ENCODE assay signal across 27 mouse cellular contexts in genomic region chr13:55314891-55315412, GRCm38 (mm10). TPM values are rescaled to one million over a fixed set of nuclear protein-coding genes. Genes with fewer than 3 reads are reported as not detected.
DNase-seq lines count a peak whose midpoint lies in the region; ATAC-seq and TF ChIP-seq lines count a peak whose summit lies in the region.
"Had no signal": no experiment of that assay in that cellular context is flagged by ENCODE, and none has a peak within 500 bp of the region (broad histone marks: within the 10 kb centered on the region; RNA-seq: fewer than 3 reads in every experiment).

No protein-coding gene starts in this region.

- WGBS in liver, adult 2 months: 66% methylated on average over 2 of the region's 2 CpGs
- WGBS in liver, embryonic 11.5 days: 74% methylated on average over 2 of the region's 2 CpGs
- 81% methylated on average over 2 of the region's 2 CpGs for WGBS in intestine, embryonic 15.5 days

- H3K79me2 ChIP-seq in liver, adult 2 months (ENCODE audit: control insufficient read depth, insufficient read depth, low read length): no peaks in the 10 kb centered on the region
- peaks cover 2% of the 10 kb centered on the region for H3K79me2 ChIP-seq in myocyte (ENCODE audit: control insufficient read depth, insufficient read depth)

- no peak for TF ChIP-seq POLR2A in liver, adult 2 months (IDR thresholded peaks at IDR 0.05; ENCODE audit: extremely low read depth, insufficient read depth, low read length)
- TF ChIP-seq POLR2A in myocyte (IDR thresholded peaks at IDR 0.05; ENCODE audit: insufficient read length, low read depth): no peak

- H3K27ac ChIP-seq in liver, adult 2 months (replicated peaks; ENCODE audit: insufficient read depth, low read depth, low read length): no peak overlapping the region
- H3K27ac ChIP-seq in liver, embryonic 11.5 days (ENCODE audit: low read depth, low read length): no peak overlapping the region
- H3K27ac ChIP-seq in intestine, embryonic 15.5 days: peak overlapping the region; percentile 29; the same call in 1 of the 2 replicates
- H3K27ac ChIP-seq: embryonic facial prominence, embryonic 12.5 days; embryonic facial prominence, embryonic 15.5 days; heart, adult 2 months; heart, embryonic 10.5 days; heart, embryonic 13.5 days; hindbrain, embryonic 14.5 days; hindbrain, postnatal 0 days had no signal

- no peak for TF ChIP-seq CTCF in liver, adult 2 months (IDR thresholded peaks at IDR 0.05; ENCODE audit: low read depth, low read length)

- no peaks in the 10 kb centered on the region for H3K4me1 ChIP-seq in liver, adult 2 months (ENCODE audit: control insufficient read depth, insufficient read depth, low read length)
- H3K4me1 ChIP-seq in liver, embryonic 11.5 days (replicated peaks; ENCODE audit: control insufficient read depth, insufficient read depth, low read length): no peaks in the 10 kb centered on the region; the same call in 1 of the 2 replicates
- 0 out of 2 replicates have a peak, but pooled peaks cover 2% of the 10 kb centered on the region for H3K4me1 ChIP-seq in intestine, embryonic 15.5 days (replicated peaks)
- H3K4me1 ChIP-seq: embryonic facial prominence, embryonic 12.5 days had no signal

- ATAC-seq in liver, embryonic 11.5 days (replicated peaks; ENCODE audit: low FRiP score): no peak
- ATAC-seq in intestine, embryonic 15.5 days: peak; percentile 72
- ATAC-seq: forebrain, embryonic 14.5 days; forebrain, postnatal 0 days; hindbrain, postnatal 0 days; Patski had no signal

- peaks cover 41% of the 10 kb centered on the region for H3K36me3 ChIP-seq in liver, adult 2 months (ENCODE audit: control insufficient read depth, insufficient read depth, low read length)
- peaks cover 45% of the 10 kb centered on the region for H3K36me3 ChIP-seq in liver, embryonic 11.5 days (ENCODE audit: control insufficient read depth, insufficient read depth, low read length)
- peaks cover 37% of the 10 kb centered on the region for H3K36me3 ChIP-seq in intestine, embryonic 15.5 days
- H3K36me3 ChIP-seq in myocyte (ENCODE audit: control insufficient read depth, insufficient read depth): peaks cover 50% of the 10 kb centered on the region

- H3K27me3 ChIP-seq in liver, adult 2 months (ENCODE audit: control insufficient read depth, insufficient read depth, low read length): no peaks in the 10 kb centered on the region
- no peaks in the 10 kb centered on the region for H3K27me3 ChIP-seq in liver, embryonic 11.5 days (replicated peaks; ENCODE audit: control insufficient read depth, insufficient read depth, low read length)
- H3K27me3 ChIP-seq in intestine, embryonic 15.5 days (replicated peaks): no peaks in the 10 kb centered on the region
- H3K27me3 ChIP-seq in myocyte (ENCODE audit: control insufficient read depth, insufficient read depth, insufficient read length): no peaks in the 10 kb centered on the region
- H3K27me3 ChIP-seq: embryonic facial prominence, embryonic 12.5 days; embryonic facial prominence, embryonic 15.5 days; heart, embryonic 13.5 days; Patski had no signal

- no peaks in the 10 kb centered on the region for H3K9me3 ChIP-seq in liver, embryonic 11.5 days (ENCODE audit: control insufficient read depth, low read length)
- no peaks in the 10 kb centered on the region for H3K9me3 ChIP-seq in intestine, embryonic 15.5 days
- H3K9me3 ChIP-seq: embryonic facial prominence, embryonic 12.5 days; embryonic facial prominence, embryonic 15.5 days; heart, embryonic 10.5 days; heart, embryonic 13.5 days had no signal

- H3K4me2 ChIP-seq in liver, embryonic 11.5 days: no peak overlapping the region
- no peak overlapping the region for H3K4me2 ChIP-seq in intestine, embryonic 15.5 days (replicated peaks)
- H3K4me2 ChIP-seq in myocyte (ENCODE audit: low read depth): no peak overlapping the region
- H3K4me2 ChIP-seq: embryonic facial prominence, embryonic 12.5 days; embryonic facial prominence, embryonic 15.5 days; heart, embryonic 13.5 days; hindbrain, embryonic 14.5 days had no signal

- DNase-seq in liver, adult 2 months (ENCODE audit: extremely low read depth, low read depth, low spot score): peak; percentile 60
- no peak for DNase-seq in liver, embryonic 11.5 days (ENCODE audit: low spot score)
- no peak for DNase-seq in urinary bladder, postnatal 10 days (ENCODE audit: low spot score)
- no peak for DNase-seq in lung, adult 18-20 months
- no peak for DNase-seq in right cerebral cortex, postnatal 25 days
- DNase-seq: adrenal gland, postnatal 10 days; adrenal gland, postnatal 36 days; B cell, adult 2 months; cerebellum, adult 18-20 months; cerebellum, adult 9-10 months; cerebellum, postnatal 25 days; forebrain, postnatal 0 days; gastrocnemius, postnatal 36 days; heart, adult 2 months; heart, postnatal 14 days; heart, postnatal 4 days had no signal

- no peak overlapping the region for H3K9ac ChIP-seq in liver, adult 2 months (ENCODE audit: low read depth, low read length)
- H3K9ac ChIP-seq in liver, embryonic 11.5 days (ENCODE audit: low read depth, low read length): no peak overlapping the region
- H3K9ac ChIP-seq in intestine, embryonic 15.5 days: no peak overlapping the region
- H3K9ac ChIP-seq: embryonic facial prominence, embryonic 12.5 days; embryonic facial prominence, embryonic 15.5 days; forebrain, postnatal 0 days; heart, embryonic 13.5 days; hindbrain, embryonic 14.5 days had no signal

- no peak overlapping the region for H3K4me3 ChIP-seq in liver, adult 2 months (ENCODE audit: insufficient read depth, low read depth, low read length)
- H3K4me3 ChIP-seq in liver, embryonic 11.5 days (ENCODE audit: low read depth, low read length): no peak overlapping the region
- no peak overlapping the region for H3K4me3 ChIP-seq in intestine, embryonic 15.5 days (replicated peaks)
- H3K4me3 ChIP-seq in myocyte: no peak overlapping the region
- H3K4me3 ChIP-seq: embryonic facial prominence, embryonic 12.5 days; embryonic facial prominence, embryonic 15.5 days; heart, adult 2 months; heart, embryonic 10.5 days; heart, embryonic 13.5 days had no signal

- H3ac ChIP-seq in myocyte (ENCODE audit: control insufficient read depth, insufficient read length): no peak overlapping the region

TF ChIP-seq in myocyte, 11 proteins besides CTCF, POLR2A, EP300 and RAD21:
- TF ChIP-seq POLR2AphosphoS2 (IDR thresholded peaks at IDR 0.05; ENCODE audit: insufficient read length, low read depth) (peak; percentile 46), SRF (IDR thresholded peaks at IDR 0.05; ENCODE audit: control insufficient read depth, insufficient read length, low read depth) (no peak), E2F4 (IDR thresholded peaks at IDR 0.05; ENCODE audit: insufficient read depth) (no peak), TCF3 (IDR thresholded peaks at IDR 0.05; ENCODE audit: insufficient read length, low read depth) (no peak), TCF12 (IDR thresholded peaks at IDR 0.05; ENCODE audit: insufficient read depth, poor library complexity, severe bottlenecking) (no peak), CEBPB (IDR thresholded peaks at IDR 0.05; ENCODE audit: insufficient read depth, poor library complexity, severe bottlenecking) (no peak)

RNA-seq across cellular contexts. Expression of gene Prelid1, which starts 5.3 kb away (rescaled TPM):
- total RNA-seq in liver, adult 2 months (2014; rRNA removed): 96.3 and 115 TPM in 2 replicates
- polyA plus RNA-seq in liver, adult 2 months (2012; rRNA removed): 378 and 383 TPM in 2 replicates
- polyA plus RNA-seq in liver, embryonic 11.5 days (2014; fragmentation: Nextera tagmentation; extraction: Ambion mirVana): 493 and 494 TPM in 2 replicates
- polyA plus RNA-seq in intestine, embryonic 15.5 days (2015; fragmentation: Nextera tagmentation; extraction: Ambion mirVana): 543 and 576 TPM in 2 replicates
- polyA plus RNA-seq in myocyte (2012; fragmentation: generic; extraction: Trizol): 365 TPM

RNA-seq across cellular contexts. Expression of gene Rab24, which starts 6.8 kb away (rescaled TPM):
- total RNA-seq in liver, adult 2 months (2014; rRNA removed): 32.7 and 33.6 TPM in 2 replicates
- 50.2 and 56.0 TPM in 2 replicates for polyA plus RNA-seq in liver, adult 2 months (2012; rRNA removed)
- 78.7 and 79.6 TPM in 2 replicates for polyA plus RNA-seq in liver, embryonic 11.5 days (2014; fragmentation: Nextera tagmentation; extraction: Ambion mirVana)
- 83.2 and 101 TPM in 2 replicates for polyA plus RNA-seq in intestine, embryonic 15.5 days (2015; fragmentation: Nextera tagmentation; extraction: Ambion mirVana)
- polyA plus RNA-seq in myocyte (2012; fragmentation: generic; extraction: Trizol): 59.8 TPM

RNA-seq across cellular contexts. Expression of gene Mxd3, which starts 14.7 kb away (rescaled TPM):
- total RNA-seq in liver, adult 2 months (2014; rRNA removed): 0.13 TPM in 1 of 2 replicates, not detected in the other
- 0.21 and 0.27 TPM in 2 replicates for polyA plus RNA-seq in liver, adult 2 months (2012; rRNA removed)
- 15.6 and 16.4 TPM in 2 replicates for polyA plus RNA-seq in liver, embryonic 11.5 days (2014; fragmentation: Nextera tagmentation; extraction: Ambion mirVana)
- 22.3 and 26.0 TPM in 2 replicates for polyA plus RNA-seq in intestine, embryonic 15.5 days (2015; fragmentation: Nextera tagmentation; extraction: Ambion mirVana)
- polyA plus RNA-seq in myocyte (2012; fragmentation: generic; extraction: Trizol): 17.0 TPM
- total RNA-seq: gastrocnemius, adult 8-10 months; heart, adult 2 months had no signal

RNA-seq across cellular contexts. Expression of gene Lman2, which starts 47.6 kb away (rescaled TPM):
- 112 and 127 TPM in 2 replicates for total RNA-seq in liver, adult 2 months (2014; rRNA removed)
- 136 and 143 TPM in 2 replicates for polyA plus RNA-seq in liver, adult 2 months (2012; rRNA removed)
- polyA plus RNA-seq in liver, embryonic 11.5 days (2014; fragmentation: Nextera tagmentation; extraction: Ambion mirVana): 120 and 121 TPM in 2 replicates
- 121 and 128 TPM in 2 replicates for polyA plus RNA-seq in intestine, embryonic 15.5 days (2015; fragmentation: Nextera tagmentation; extraction: Ambion mirVana)
- polyA plus RNA-seq in myocyte (2012; fragmentation: generic; extraction: Trizol): 84.7 TPM

RNA-seq across cellular contexts. Expression of gene Rgs14, which starts 54.6 kb away (rescaled TPM):
- 0.28 and 0.34 TPM in 2 replicates for total RNA-seq in liver, adult 2 months (2014; rRNA removed)
- polyA plus RNA-seq in liver, adult 2 months (2012; rRNA removed): 0.45 and 0.70 TPM in 2 replicates
- 1.2 and 1.9 TPM in 2 replicates for polyA plus RNA-seq in liver, embryonic 11.5 days (2014; fragmentation: Nextera tagmentation; extraction: Ambion mirVana)
- polyA plus RNA-seq in intestine, embryonic 15.5 days (2015; fragmentation: Nextera tagmentation; extraction: Ambion mirVana): 0.85 and 1.2 TPM in 2 replicates
- 2.3 TPM for polyA plus RNA-seq in myocyte (2012; fragmentation: generic; extraction: Trizol)

Comparison
In these comparisons a context has a peak if more than half of its experiments do, and no peak if none do; other contexts are left out.
1. RNA of gene Mxd3, which starts 14.7 kb away (polyA plus RNA-seq): 22.3 to 26.0 TPM in intestine, embryonic 15.5 days, 17.0 TPM in myocyte (single experiment) and 15.6 to 16.4 TPM in liver, embryonic 11.5 days; 0.21 to 0.27 TPM in liver, adult 2 months; every median in the first group is over 10 times any median in the second.